Mouse (Mus musculus) adrenal gland, postnatal 14 days (tissue): Measurements from ENCODE around the gene Setd2. TPM values are rescaled to one million over a fixed set of nuclear protein-coding genes. Genes with fewer than 3 reads are reported as not detected.

Experiments used
- DNase-seq: peaks from one replicate; pipeline ENCODE4 v3.0.0; 2021; ENCODE audit warnings: mixed read lengths
- long read RNA-seq, 2 experiments: library from polyadenylated mRNA; stranded (forward); transcript quantifications; one replicate each; pipeline ENCODE4 v2.0.0; 2021
- total RNA-seq: library from RNA; stranded (reverse); gene quantifications from 2 replicates; pipeline ENCODE4 v1.2.3, GENCODE M21; 2021

The Setd2 gene
- total RNA-seq: 80.3 and 88.2 TPM in 2 replicates
- long read RNA-seq, experiment 1, partial matches to known transcripts: 2 of 5 reads
- long read RNA-seq, experiment 1, other reads (novel, unspliced or antisense): 2 of 5 reads
- long read RNA-seq, experiment 2: 0 reads

- peak; percentile 82 for DNase-seq
Observed at GRCm38 (mm10) chr9:110532538-110533291, at the start of gene Setd2. Gene Setd2 (plus strand): TSS chr9:110532597.

- DNase-seq: no peak
Observed at GRCm38 (mm10) chr9:110488841-110489240, 43.6 kb upstream of the Setd2 start.

- DNase-seq: peak; percentile 29
Observed at GRCm38 (mm10) chr9:110490913-110491312, 41.5 kb upstream of the Setd2 start.

GRCm38 (mm10) chr9:110525737-110526136 lies 6.7 kb upstream of the Setd2 start:
- peak; percentile 51 for DNase-seq

GRCm38 (mm10) chr9:110529002-110529737 lies 3.2 kb upstream of the Setd2 start:
- DNase-seq: no peak

- DNase-seq: no peak
Observed at GRCm38 (mm10) chr9:110530650-110531049, 1.7 kb upstream of the Setd2 start.

- no peak for DNase-seq
Observed at GRCm38 (mm10) chr9:110531151-110531791, 1.1 kb upstream of the Setd2 start.

GRCm38 (mm10) chr9:110531914-110532489 lies 395 bp upstream of the Setd2 start:
- peak; percentile 98 for DNase-seq

GRCm38 (mm10) chr9:110533645-110534044 lies 1.2 kb downstream of the Setd2 start:
- DNase-seq: peak; percentile 14

- DNase-seq: no peak
Observed at GRCm38 (mm10) chr9:110535114-110535513, 2.7 kb downstream of the Setd2 start.

GRCm38 (mm10) chr9:110536636-110537035 lies 4.2 kb downstream of the Setd2 start:
- DNase-seq: no peak

GRCm38 (mm10) chr9:110538511-110538910 lies 6.1 kb downstream of the Setd2 start:
- no peak for DNase-seq

- DNase-seq: no peak
Observed at GRCm38 (mm10) chr9:110541988-110542387, 9.6 kb downstream of the Setd2 start.

GRCm38 (mm10) chr9:110548261-110548660 lies 15.9 kb downstream of the Setd2 start:
- DNase-seq: no peak

GRCm38 (mm10) chr9:110568309-110568708 lies 35.9 kb downstream of the Setd2 start:
- no peak for DNase-seq

- DNase-seq: no peak
Observed at GRCm38 (mm10) chr9:110582161-110582560, 49.8 kb downstream of the Setd2 start.

- DNase-seq: no peak
Observed at GRCm38 (mm10) chr9:110583521-110583920, 51.1 kb downstream of the Setd2 start.

- no peak for DNase-seq
Observed at GRCm38 (mm10) chr9:110611471-110611870, 79.1 kb downstream of the Setd2 start.

- peak; percentile 40 for DNase-seq
Observed at GRCm38 (mm10) chr9:110617081-110617480, 84.7 kb downstream of the Setd2 start.

GRCm38 (mm10) chr9:110620180-110620579 lies 87.8 kb downstream of the Setd2 start:
- no peak for DNase-seq

GRCm38 (mm10) chr9:110620685-110621084 lies 88.3 kb downstream of the Setd2 start:
- DNase-seq: no peak

GRCm38 (mm10) chr9:110622621-110623219 lies 90.3 kb downstream of the Setd2 start:
- peak; percentile 60 for DNase-seq
